Mouse (Mus musculus) embryonic facial prominence, embryonic 12.5 days (tissue): ENCODE measurements around the gene Mthfd2. TPM values are rescaled to one million over a fixed set of nuclear protein-coding genes. Genes with fewer than 3 reads are reported as not detected.

Experiments used
- polyA plus RNA-seq: library from polyadenylated mRNA; unstranded; fragments of >200 nt; fragmentation: Nextera tagmentation; extraction: Ambion mirVana; gene quantifications from 2 replicates; pipeline ENCODE4 v1.2.1, GENCODE M21; 2016

Gene Mthfd2
- polyA plus RNA-seq, 1 experiment from 2014 or later: 39.7 TPM

Other genes with a start within 250 kb of the Mthfd2 start
- 41.0 and 44.4 TPM in 2 replicates for gene Pcgf1, start 248.0 kb downstream of the Mthfd2 start, polyA plus RNA-seq
- 0.57 and 1.1 TPM in 2 replicates for gene Lbx2, start 239.5 kb downstream of the Mthfd2 start, polyA plus RNA-seq
- 2.9 and 4.1 TPM in 2 replicates for gene Ccdc142, start 224.3 kb downstream of the Mthfd2 start, polyA plus RNA-seq
- 3.5 and 4.2 TPM in 2 replicates for gene Gm42688, start 224.3 kb downstream of the Mthfd2 start, polyA plus RNA-seq
- gene Mrpl53, start 216.9 kb downstream of the Mthfd2 start, polyA plus RNA-seq: 132 and 139 TPM in 2 replicates
- 54.9 and 55.2 TPM in 2 replicates for gene Mogs, start 210.4 kb downstream of the Mthfd2 start, polyA plus RNA-seq
- 193 and 204 TPM in 2 replicates for gene Wbp1, start 204.3 kb downstream of the Mthfd2 start, polyA plus RNA-seq
- gene Ino80b, start 200.5 kb downstream of the Mthfd2 start, polyA plus RNA-seq: 17.9 and 21.4 TPM in 2 replicates
- gene Rtkn, start 190.4 kb downstream of the Mthfd2 start, polyA plus RNA-seq: 51.3 and 54.6 TPM in 2 replicates
- 10.0 and 11.3 TPM in 2 replicates for gene Wdr54, start 169.5 kb downstream of the Mthfd2 start, polyA plus RNA-seq
- gene 1700003E16Rik, start 169.5 kb downstream of the Mthfd2 start, polyA plus RNA-seq: 2.8 and 2.9 TPM in 2 replicates
- gene Dctn1, start 160.0 kb downstream of the Mthfd2 start, polyA plus RNA-seq: 121 and 126 TPM in 2 replicates
- 0.62 and 1.1 TPM in 2 replicates for gene Slc4a5, start 106.1 kb downstream of the Mthfd2 start, polyA plus RNA-seq
- gene Mob1a, start 108 bp upstream of the Mthfd2 start, polyA plus RNA-seq: 62.8 and 71.0 TPM in 2 replicates
- gene Bola3, start 23.2 kb upstream of the Mthfd2 start, polyA plus RNA-seq: 117 and 126 TPM in 2 replicates
- gene Tet3, start 133.2 kb upstream of the Mthfd2 start, polyA plus RNA-seq: 40.0 and 41.1 TPM in 2 replicates
- 75.5 and 79.1 TPM in 2 replicates for gene Dguok, start 181.1 kb upstream of the Mthfd2 start, polyA plus RNA-seq
- 2.9 and 4.4 TPM in 2 replicates for gene Actg2, start 210.4 kb upstream of the Mthfd2 start, polyA plus RNA-seq
- 22.0 and 22.7 TPM in 2 replicates for gene Stambp, start 246.8 kb upstream of the Mthfd2 start, polyA plus RNA-seq